Mouse (Mus musculus): ENCODE results near the gene Tceal9.
"Not testable (repeated sequence)": the region's sequence is repeated elsewhere in the genome, so short reads cannot be mapped to it uniquely, and the experiment has no call there.

The Tceal9 gene

DNA sequence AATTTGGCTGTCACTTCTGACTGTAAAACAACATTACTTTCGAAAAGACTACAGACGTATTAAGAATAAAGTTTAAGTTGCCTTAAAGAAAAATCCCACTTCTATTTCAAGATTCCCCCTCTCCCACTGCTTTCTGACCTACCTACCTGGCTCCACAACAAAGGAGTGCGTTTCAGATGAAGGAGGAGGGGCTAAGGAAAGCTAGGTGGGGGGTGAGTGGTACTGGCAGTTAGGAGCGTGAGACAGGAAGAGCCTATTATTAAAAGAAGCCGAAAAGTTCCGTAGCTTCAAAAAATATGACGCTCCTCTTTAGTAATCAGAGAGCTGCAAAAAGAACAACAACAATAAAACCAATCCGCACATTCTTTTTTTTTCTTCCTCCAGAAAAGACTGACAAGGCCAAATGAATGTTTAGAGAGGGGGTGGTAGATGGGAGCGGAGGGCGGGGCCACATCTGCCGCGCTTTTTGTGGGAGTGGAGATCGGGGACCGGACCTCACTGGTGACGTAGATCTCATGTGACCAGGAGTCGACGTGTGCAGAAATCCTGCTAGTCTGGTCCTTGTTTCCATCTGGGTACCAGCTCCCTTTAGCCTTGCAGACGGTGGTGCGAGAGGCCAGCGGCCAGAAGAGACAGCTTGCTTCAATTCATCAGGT, at the start of gene Tceal9:
TSS of gene Tceal9 (plus strand) at position 506 of the 656 bp plus-strand sequence.
- peak; percentile 86 for DNase-seq (ENCODE audit: low read depth)

DNA sequence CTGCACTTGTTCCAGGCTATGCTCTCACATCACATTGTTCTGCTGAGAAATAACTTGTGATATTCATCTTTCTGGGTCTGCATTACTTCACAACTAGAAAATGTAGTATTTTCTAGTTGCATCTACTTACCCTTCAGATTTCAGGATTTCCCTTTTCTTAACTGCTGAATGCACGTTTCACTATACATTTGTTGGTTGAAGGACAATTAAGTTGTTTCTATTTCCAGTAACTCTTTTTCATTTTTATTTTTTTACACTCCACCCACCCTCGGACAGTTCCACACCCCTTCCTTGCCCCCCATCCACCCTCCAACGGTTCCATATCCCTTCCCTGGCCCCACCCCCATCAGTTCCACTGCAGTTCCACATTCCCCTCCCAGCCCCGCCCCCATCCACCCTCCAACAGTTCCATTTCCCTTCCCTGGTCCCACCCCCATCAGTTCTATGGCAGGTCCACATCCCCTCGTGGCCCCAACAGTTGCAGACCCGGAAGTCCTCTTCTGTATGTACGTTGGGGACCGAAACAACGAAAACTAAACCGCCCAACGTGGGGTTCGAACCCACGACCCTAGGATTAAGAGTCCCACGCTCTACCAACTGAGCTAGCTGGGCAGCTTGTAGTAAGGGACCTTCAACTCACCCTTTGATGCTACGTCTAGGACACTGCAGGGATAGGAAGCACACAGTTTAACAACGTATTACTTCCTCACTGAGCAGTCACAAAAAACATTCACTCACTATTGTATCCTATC, 49.5 kb upstream of the Tceal9 start:
- DNase-seq (ENCODE audit: low read depth): no peak

DNA sequence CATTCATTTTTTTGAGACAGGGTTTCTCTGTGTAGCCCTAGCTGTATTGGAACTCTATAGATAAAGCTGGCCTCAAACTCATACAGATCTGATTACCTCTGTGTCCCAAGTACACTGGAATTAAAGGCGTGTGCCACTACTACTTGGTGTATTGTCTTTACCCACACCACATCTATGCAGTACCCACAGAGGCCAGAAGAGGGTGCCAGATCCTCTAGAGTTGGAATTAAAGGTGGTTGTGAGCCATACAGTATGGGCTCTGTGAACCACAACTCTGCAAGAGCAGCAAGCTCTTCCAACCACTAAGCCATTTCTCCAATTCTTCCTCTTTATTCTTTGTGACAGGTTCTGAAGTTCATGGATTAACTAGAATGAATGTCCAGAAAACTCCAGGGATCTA, 48.0 kb upstream of the Tceal9 start:
- peak; percentile 37 for DNase-seq (ENCODE audit: low read depth)

DNA sequence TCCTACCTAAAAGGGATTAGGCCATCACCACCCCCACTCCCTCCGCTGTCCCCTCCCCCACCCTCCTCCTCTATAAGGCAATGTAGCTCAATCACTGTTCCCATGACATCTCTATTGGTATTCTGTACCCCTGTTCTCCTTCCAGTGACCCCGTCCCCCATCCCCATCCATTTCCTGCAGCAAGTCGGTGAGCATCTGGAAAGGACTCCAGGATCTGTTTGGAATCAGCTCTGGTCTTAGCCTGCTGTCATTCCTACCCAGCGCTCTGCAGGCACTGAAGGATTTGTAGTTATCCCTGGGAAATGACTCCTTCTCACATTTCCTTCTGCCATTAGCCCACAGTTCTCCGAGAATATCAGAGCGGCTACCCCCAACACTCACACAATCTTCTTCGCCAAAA, 41.6 kb upstream of the Tceal9 start:
- no peak for DNase-seq (ENCODE audit: low read depth)

DNA sequence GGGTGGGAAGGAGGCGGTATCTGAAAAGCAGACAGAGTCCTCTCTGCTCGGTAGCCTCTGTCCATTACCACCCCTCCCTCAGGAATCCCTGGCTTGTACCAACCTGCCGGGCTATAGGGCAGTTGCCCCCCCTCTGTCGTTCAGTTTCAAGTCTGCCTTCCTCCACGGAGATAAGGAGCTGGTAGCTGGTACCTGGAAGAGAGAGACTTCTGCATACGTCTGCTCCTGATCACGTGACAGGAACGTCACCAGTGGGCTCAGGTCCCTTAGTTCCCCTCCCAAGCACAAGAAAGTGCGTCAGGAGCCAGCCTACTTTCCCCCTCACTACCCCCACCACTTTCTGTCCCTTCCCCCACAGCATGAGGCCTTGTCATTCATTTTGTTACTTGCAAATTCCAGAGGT, 41.2 kb upstream of the Tceal9 start, which contains the start of gene Tceal5:
TSS of gene Tceal5 (minus strand) at position 213 of the 403 bp plus-strand sequence.
- no peak for DNase-seq (ENCODE audit: low read depth)

DNA sequence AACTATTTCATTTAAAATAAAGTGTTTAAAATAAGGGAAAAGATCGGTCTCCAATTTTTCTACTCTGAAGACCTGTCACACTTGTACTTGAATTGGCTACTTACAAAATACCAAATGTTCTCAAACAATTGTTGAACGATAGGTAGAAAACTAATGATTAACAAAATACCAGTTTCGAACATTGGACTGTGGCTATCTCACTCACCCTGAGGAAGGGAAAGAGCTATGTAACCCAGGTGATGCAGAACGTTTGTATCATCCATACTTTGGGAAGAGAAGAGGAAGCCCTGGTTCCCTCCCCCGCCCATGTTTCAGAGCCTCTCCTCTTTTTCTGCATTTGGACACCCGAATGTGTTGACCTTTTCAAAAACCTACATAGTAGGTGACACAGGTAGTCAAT, 40.5 kb upstream of the Tceal9 start:
- DNase-seq (ENCODE audit: low read depth): no peak

DNA sequence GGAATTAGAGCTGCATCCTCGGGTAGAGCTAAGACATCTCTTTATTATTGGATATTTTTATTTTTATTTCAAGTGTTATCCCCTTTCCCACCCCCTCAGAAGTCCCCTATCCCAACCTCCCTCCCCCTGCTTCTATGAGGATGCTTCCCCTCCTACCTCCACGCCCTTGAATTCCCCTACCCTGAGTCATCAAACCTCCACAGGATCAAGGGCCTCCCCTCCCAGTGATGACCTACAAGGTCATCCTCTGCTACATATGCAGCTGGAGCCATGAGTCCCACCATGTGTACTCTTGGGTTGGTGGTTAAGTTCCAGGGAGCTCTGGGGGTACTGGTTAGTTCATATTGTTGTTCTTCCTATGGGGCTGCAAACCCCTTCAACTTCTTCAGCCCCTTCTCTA, 31.5 kb upstream of the Tceal9 start:
- DNase-seq (ENCODE audit: low read depth): no peak

DNA sequence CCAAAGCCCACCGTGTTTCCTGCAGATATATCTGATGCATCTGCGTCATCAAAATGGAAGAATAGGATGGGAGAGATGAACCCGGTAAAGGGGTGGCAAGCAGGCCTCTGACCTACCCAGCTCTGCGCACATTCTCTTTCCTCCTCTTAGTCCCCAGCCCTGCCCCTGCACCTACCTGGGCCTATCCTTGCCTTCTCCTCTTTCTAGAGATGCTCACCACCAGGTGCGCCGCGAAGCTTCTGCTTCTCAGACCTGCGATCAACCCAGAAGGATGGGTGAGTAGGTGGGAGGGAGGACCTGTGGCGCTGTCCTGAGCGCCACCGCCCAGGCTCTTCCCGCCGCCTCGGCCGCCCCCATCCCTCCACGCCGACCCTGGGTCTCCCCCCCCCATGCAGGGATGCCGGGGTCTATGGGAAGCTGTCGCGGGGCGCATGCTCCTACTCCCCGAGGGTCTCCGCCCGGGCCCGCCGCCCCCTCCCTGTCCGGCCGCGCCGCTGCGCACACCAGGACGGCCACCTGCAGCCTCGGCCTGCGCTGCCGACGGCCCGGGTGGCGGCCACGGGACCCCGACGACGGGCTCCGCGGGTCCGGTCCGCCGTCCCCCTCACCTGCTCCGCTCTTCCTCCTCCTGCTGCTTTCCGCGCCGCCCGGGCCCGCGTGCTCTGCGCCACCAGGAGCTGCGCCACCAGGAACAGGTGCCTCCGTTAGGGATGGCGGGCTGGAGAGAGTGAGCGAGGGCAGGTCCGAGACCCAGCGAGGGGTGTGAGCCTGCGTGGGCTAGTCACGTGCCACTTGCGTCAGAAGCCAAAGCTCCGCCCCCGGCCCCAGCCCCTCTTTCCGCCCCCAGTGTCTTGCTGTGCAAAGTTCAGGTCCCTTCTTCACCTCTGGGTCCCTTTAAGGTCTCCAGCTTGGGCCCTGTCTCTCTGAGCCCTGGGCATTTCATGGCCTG, 29.9 kb upstream of the Tceal9 start, which contains the start of the genes Tceal7 and Bex1:
TSS of gene Tceal7 (plus strand) at position 51 of the 949 bp plus-strand sequence.
TSS of gene Bex1 (minus strand) at position 785 of the 949 bp plus-strand sequence.
- DNase-seq (ENCODE audit: low read depth): not testable (repeated sequence)

DNA sequence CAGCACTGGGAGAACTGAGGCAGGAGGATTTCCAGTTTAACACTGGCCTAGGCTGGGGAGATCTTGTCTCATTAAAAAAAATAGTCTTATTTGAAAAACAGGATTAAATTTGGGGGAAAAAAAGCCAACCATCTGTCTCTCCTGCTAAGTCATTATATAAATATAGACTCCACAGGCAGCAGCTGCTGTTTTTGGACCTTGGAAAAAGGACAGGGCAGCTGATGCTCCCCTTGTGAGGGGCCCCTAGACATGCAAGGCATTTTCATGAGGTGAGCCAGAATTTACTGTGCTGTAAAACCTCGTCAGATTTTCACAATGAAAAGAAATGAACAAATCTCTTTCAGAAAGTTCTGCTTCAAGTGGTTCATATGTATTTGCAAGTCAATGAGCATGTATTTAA, 28.6 kb upstream of the Tceal9 start:
- DNase-seq (ENCODE audit: low read depth): no peak

DNA sequence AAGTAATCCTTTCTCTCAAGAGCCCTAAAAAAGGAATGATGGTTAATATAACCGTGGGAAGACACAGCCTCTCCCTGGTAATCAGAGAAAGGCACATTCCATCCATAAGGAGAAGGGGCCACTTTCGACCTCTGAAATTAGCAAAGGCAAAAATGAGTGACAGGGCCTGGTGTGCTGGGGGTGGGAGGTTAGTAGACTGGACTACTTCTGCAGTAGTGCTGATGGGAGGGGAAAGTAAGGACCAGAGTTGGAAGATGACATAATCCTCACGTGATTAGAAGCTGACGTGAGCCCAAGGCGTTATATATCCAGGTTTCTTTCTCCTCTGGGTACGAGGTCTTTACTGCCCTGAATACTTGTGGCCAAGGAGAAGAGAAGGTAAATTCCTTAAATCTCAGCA, 21.2 kb upstream of the Tceal9 start:
- DNase-seq (ENCODE audit: low read depth): no peak

DNA sequence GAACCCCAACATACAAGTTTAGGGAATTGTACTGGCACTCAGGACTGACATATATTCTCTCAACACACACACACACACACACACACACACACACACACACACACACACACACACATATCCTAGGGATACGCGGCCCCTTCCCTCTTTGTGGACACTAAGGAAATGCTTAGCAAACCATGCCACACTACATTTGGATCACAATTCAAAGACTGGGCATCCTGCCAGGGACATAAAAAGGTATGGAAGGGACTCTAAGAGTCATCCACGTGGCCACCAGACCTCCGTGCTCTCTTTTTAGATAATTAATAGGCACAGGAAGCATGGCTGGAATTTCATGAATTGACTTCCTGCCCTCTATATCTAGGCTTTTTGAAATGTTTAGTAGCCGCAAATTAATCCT, 17.1 kb upstream of the Tceal9 start:
- DNase-seq (ENCODE audit: low read depth): no peak

DNA sequence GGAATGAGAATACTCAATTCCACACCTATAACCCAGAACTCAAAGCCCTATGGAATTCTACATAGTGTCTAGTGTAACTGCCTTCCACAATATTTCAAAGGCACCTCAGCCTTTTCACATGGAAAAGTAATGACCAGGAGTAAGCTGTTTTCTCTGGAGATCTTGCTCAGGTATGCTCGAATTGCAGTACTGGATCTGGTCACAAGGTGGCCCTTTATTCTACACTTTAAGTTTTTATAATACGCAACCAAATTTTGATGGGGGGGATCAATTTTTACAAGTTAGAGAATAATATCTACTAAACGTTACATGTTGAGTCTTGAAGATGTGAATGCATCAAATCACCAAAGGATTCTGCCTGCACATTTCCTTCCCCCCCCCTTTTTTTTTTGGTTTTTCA, 6.8 kb upstream of the Tceal9 start:
- DNase-seq (ENCODE audit: low read depth): peak; percentile 65

DNA sequence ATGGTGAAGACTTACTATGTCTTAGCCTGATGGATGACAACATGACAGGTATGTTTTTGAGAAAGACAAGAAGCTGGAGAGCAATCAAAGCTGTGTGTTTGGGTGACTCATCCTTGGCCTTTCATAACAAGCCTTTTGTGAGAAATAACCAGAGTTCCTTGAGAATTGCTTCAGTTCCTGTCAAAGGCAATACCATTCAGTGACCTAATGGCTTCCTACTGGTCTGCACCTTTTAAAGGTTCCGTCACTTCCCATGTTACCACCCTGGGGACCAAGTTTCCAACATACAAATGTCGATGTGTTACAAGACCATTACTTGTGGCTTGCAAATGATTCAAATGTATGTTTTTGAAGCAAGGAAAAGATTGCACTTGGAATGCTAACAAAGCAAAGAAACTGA, 1.7 kb upstream of the Tceal9 start:
- peak; percentile 2 for DNase-seq (ENCODE audit: low read depth)

DNA sequence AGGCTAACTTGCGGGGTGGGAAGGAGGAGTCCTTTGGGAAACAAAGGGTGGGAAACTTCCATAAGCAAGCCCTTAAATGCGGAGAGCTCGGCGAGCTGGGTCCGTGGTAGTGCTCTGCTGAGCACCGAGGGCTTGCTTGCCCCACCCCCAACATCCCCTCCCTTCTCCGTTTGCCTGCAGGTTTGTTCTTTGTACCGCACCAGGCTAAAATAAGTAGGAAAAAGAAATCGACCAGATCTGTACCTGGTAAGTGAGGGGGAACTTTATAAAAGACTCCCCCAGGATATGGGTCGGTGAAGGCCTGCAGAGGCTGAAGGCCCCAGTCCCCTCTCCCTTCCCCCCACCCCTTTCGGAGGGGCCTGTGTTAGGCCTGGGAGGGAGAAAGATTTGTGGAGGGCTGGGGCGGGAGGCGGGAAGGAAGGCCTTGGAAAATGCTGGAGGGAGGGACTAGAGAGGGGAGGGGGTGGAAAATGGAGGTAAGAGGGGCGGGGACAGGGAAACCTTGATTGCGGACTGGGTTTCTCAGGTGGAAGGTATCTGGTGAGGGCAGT, 717 bp downstream of the Tceal9 start:
- DNase-seq (ENCODE audit: low read depth): peak; percentile 60

DNA sequence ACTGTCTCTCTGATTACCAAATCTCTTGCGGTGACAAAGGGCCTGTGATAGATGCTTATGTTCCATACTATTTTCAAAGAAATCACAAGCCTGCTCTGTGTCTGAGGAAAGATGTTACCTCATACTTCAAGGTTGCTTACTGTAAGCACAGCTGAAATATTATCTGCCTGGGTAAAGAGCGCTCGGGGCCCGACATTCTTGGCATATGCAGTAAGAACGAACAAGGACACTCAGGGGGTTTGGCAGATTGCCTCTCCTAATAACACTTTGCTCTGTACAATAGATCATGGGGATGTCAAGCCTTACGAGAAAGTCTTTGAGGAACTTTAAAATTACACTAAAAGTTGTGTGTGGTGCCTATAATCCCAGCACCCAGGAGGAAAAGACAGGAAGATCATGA, 3.9 kb downstream of the Tceal9 start:
- peak; percentile 31 for DNase-seq (ENCODE audit: low read depth)

DNA sequence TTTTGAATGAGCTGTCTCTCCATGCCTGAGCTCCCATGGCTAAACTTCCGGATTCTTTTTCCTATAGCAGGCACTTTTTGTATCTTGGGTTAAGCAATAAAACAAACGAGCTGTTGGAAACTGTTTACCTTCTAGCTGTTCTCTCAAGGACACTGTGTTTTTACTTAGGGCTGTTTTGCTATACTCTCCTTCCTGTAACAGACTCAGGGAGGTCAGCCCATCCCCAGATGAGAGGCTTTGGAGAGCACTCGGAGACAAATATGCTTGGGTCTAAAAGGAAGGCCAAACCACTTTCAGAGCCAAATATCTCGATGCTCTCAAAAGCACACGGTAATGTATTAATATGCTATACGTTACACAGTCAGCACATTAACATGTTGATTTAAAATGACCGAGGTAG, 4.8 kb downstream of the Tceal9 start:
- no peak for DNase-seq (ENCODE audit: low read depth)

DNA sequence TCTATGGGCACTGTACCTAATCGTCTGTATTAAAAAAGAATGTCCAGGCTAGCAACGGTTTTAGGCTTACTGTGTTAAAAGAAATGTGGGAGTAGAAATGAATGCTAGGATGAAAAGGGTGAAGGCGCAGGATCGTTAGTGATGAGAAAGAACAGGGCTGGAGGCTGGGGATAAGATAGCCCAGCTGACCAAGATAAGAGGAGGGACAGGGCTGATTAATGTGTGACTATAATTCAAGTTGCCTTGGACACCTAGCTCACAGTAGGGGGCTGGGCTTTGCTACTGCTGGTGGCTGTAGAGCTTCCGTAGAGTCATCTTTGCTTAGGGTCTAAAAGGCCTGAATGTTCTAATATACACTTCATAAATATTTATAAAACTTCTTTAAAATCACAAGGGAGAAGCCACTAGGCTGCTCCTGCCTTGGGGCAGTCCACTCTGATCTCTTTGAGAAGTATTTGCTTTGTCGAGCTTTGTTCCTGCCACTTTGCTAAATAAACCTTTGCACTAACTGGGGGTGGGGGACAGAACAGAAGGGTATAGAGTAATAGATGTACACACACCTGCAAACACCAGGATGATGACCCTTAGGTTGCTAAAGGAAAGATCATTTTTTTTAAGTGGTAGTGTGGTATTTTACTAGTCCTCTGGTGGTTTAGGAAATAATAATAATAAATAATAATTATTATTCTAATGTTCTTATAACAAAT, 7.3 kb downstream of the Tceal9 start:
- DNase-seq (ENCODE audit: low read depth): no peak

DNA sequence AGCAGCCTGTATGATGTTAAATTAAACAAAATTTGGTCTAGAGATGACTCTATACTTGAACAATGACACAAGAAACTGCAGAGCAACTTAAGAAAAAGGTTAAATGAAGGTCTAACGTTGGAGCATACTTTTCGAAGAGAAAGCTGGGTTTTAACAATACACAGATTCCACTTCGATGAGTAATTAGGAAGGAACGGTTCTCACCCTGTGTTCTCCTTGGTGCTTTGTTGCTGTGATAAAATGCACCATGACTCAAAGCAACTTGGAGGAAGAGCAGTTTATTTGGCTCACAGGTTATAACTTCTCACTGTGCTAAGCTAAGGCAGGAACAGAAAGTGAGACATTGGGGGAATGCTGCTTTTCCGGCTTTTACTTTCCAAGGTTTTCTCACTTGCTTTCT, 22.8 kb downstream of the Tceal9 start:
- DNase-seq (ENCODE audit: low read depth): peak; percentile 27

DNA sequence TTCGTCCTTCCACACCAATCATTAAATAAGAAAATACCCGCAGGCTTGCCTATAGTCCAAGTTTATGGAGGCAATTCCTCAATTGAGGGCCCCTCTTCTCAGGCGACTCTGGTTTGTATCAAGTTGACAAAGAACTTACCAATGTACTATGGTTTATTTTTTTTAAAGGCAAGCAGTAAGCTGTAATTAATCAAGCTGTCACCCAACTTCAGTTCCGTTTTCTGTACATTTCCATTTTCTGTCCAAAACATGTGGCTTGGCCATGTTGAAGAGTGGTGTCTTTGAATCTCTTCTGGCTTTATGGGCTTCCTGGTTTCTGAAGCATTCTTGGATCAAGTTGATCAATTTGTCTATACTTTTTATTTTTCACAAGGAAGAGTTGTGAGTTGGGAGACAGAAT, 23.3 kb downstream of the Tceal9 start:
- DNase-seq (ENCODE audit: low read depth): no peak

DNA sequence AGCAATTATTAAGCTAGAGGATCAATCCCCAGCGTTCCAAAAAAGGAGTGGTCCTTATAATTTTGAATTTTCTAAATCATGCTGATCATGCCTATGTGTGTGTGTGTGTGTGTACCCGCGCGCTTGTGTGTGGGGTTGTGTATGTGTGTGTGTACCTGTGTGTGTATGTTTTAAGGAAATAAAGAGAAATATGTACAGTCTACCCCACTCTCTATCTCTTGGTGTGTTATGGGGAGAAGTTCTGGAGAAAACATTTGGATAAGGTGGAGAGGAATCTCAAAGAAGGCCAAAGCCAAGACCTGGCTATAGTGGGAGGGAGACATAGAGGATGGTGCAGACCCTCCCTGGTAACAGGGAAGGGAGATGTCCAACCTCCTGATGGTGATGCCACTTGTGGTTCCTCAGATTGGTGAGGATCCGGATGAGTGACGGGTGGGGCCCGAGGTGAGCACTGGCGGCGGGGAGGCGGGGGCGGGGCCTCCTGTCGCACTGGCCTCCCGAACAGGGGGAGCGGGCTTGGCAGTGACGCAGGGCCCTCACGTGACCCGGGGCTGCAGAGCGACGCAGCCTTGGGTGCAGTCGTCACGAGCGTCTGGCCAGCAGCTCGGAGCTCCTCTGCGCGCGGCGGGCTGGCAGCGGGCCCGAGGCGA, 25.0 kb downstream of the Tceal9 start, which contains the start of gene Bex3:
TSS of gene Bex3 (plus strand) at position 511 of the 650 bp plus-strand sequence.
- DNase-seq (ENCODE audit: low read depth): peak; percentile 13
